Mouse (Mus musculus) T-helper 2 cell (primary cell): ENCODE data around the gene Kat14.

Experiments
- in situ Hi-C: fragments of 300-600 bp; cut with MboI, MseI; formaldehyde crosslinking; loops from one replicate; pipeline ENCODE4 v1.15.1; 2025; ENCODE audit warnings: high pct_unique_total_duplicates

The Kat14 gene

GRCm38 (mm10) chr2:144381293-144381692, 12.5 kb downstream of the Kat14 start:
- in situ Hi-C loops, result no loop called here

- in situ Hi-C loops, result no loop called here
These were observed 13.0 kb downstream of the Kat14 start for GRCm38 (mm10) chr2:144381741-144382140.

DNA sequence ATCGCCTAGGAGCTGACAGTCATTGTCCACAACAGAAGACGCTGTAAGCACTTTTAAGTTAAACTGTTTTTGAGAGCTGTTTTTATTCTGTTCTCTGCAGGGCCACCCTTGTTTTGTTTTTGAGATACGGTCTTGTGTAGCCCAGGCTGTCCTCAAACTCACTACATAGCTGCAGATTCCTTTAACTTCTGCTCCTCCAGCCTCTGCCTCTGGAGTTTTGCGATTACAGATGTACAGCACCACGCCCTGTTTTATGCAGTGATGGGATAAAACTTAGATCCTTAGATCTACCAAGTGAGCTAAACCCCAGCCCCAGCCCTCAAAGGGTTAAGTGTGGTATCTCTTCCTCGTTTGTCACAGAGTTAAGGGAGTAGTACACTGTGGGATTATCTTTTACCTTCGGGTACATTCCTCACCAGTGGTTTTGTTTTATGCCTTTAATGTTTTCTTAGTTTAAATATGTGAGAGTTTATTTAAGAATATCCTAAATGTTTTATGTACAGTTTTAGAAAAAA, 13.9 kb downstream of the Kat14 start:
- in situ Hi-C loops, result no loop called here

- in situ Hi-C loops, result no loop called here
These were observed 17.5 kb downstream of the Kat14 start for GRCm38 (mm10) chr2:144386296-144386695.

GRCm38 (mm10) chr2:144388416-144388815, 19.6 kb downstream of the Kat14 start:
- in situ Hi-C loops, result no loop called here

DNA sequence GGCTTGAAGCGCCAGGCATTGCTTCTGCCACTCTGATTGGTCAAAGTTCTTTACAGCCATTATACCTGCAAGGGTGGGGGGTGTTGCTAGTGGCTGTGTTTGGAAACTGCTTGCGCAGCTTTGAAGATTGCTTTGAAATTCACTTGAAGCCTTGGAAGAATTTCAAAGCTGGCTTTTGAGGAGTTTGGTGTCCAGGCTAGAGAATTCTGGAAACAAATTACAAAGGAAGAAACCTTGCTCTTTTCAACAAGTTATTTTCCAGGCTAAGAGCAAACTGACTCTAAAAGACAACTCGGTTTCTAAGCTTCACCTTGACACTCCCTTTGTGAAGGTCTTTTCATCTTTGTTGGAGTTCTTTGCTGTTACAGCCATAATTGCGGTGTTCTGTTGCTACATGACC, 30.7 kb downstream of the Kat14 start:
- in situ Hi-C loops, result no loop called here

DNA sequence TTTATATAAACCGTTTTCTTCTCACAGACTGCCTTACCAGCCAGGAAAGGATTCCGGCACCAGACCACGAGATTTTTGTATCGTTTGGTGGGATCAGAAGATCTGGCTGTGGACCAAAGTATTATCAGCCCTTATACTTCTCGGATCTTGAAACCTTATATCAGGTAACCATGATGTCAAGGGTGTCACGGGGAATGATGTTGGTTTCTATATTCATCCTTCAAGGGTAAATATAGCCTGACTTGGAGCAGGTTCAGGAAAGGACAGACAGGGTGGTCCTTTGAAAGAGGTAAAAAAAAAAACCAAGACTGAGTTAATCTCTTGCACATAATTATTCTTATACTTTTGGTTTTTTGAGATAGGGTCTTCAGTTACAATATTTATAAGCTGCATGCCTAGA, 31.9 kb downstream of the Kat14 start:
- in situ Hi-C loops, result no loop called here

GRCm38 (mm10) chr2:144409037-144409436, 40.3 kb downstream of the Kat14 start:
- in situ Hi-C loops, result no loop called here

DNA sequence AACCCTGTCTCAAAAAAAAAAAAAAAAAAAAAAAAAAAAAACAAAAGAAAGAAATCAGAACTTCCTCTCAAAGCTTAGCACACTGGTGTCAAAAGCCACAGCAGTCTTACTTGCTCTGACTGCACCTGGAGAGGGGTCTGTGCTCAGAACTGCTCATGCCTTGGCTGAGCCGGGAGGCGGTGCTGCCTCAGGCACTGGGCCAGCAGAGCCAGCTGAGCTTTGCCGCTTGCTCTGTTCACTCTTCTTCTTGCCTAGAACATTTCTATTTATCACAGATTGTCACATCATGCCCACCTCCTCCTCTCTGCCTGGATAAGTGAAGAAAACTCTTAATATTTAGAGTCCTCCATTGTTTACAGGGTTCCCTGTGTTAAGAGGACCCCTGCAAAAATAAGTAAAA, 41.8 kb downstream of the Kat14 start:
- in situ Hi-C loops, result no loop called here

DNA sequence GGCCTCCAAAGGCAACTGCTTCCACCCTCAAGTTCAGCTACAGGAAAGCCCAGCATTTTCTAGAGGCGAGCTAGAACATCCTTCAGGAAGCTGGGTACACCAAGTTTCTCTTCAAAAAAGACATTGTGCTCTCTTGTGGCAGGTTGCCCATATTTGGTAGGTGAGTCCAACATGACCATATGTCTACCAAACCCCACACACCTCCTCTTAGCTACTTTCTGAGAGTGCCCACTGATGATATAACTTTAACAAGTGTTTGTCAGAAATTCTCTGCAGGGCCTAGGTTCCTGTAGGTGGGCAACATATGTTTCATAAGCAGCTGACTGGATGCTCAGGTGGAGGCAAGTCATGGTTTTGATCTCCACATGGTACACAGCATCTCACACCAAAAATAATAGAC, 45.9 kb downstream of the Kat14 start:
- in situ Hi-C loops, result no loop called here

DNA sequence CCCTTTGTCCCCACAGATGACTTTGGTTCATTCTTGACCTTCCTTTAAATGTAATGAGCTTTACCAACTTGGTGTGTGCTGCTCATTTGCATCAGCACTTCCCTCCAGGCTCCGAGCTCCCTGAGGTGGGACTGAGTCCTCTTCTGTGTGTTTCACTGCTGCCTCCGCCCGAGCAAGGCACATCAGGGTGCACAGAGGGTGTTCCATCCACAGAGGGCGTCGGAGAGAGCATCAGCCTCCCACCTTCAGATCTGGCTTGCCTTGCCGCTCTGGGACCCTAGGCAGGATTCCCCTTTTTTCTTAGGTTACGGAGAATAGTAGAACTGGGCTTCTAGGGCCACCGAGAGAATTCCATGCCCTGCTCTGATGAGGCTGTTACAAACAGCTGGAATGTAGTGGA, 48.1 kb downstream of the Kat14 start:
- in situ Hi-C loops, result no loop called here

GRCm38 (mm10) chr2:144418062-144418461, 49.3 kb downstream of the Kat14 start:
- in situ Hi-C loops, result no loop called here

GRCm38 (mm10) chr2:144422094-144422675, 53.4 kb downstream of the Kat14 start:
- in situ Hi-C loops, result no loop called here

- in situ Hi-C loops, result no loop called here
These were observed 57.0 kb downstream of the Kat14 start for GRCm38 (mm10) chr2:144425761-144426160.

DNA sequence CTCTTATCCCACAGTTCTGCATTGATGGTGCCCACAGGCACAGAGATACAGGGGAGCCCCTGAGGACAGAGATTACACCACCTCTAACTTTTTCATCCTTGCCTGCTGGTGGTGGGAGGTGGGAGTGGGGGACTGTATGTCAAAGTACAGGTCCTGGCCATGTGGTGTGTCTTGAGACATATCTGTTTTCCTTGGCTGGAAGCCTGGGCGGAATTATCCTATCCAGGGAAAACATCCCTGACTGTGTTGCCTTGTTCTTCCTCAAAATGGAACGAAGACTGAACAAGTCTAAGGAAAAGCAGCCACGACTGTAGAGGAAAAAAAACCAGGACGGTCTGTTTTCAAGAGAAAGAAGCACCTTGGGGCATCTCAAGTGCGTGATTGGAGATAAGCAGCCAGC, 59.1 kb downstream of the Kat14 start:
- in situ Hi-C loops, result no loop called here

DNA sequence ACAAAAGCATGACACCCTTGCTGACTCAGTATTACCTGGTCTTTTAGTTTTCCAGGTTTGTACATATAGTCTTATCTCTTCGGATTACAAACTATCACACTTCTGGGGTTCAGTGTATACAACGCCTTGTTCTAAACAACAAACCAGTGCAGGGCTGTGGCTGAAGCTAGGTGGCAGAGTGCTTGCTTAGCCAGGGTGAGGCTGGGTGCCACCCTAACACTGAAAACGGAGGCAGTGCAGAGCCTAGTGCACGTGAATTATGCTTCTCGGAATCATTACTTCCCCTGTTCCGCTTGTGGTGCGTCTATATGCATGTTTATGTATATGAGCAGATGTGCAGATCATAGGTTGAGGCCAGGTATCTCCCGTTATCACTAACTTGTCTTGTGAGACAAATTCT, 59.9 kb downstream of the Kat14 start:
- in situ Hi-C loops, result no loop called here

DNA sequence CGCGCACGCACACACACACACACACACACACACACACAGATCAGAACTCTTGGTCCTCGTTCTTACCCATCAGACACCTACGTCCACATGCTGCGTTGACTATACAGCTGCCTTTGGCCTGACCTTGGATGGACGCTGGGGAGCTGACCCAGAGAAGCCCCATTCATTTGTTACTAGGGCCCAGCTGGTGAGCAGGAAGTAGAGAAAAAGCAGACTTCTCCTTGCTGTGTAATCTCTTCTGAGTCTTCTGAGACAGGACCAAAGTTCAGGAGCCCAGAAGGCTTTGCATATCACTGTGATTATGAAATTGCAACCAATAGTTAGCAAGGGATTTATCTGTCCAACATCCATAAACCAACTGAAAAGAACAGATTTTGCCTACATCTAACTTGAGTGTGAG, 60.4 kb downstream of the Kat14 start:
- in situ Hi-C loops, result no loop called here

DNA sequence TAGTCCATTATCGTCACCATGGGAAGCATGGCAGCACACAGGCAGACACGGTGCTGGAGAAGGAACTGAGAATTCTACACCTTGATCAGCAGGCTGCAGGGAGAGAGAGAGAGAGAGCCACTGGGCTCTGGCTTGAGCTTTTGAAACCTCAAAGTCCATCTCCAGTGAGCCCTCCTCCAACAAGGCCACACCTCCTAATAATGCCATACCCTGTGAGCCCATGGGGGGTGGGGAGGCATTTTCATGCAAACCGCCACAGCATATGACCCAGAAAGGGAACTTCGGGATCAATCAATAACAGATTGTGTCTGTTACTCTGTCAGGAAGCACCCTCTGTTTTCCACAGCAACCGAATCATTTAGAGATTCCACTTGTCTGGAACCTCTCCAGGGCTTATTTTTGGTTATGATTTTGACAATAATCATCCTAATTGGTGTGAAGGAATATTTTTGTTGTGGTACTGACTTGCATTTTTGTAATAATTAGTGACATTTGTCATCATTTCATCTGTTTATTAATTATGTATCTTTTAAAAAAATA, 62.6 kb downstream of the Kat14 start:
- in situ Hi-C loops, result loop anchor here (5.0 kb wide), 1 partner anchor 46 kb away; no protein-coding TSS in a partner anchor

- in situ Hi-C loops, result no loop called here
These were observed 66.9 kb downstream of the Kat14 start for GRCm38 (mm10) chr2:144435679-144436078.

DNA sequence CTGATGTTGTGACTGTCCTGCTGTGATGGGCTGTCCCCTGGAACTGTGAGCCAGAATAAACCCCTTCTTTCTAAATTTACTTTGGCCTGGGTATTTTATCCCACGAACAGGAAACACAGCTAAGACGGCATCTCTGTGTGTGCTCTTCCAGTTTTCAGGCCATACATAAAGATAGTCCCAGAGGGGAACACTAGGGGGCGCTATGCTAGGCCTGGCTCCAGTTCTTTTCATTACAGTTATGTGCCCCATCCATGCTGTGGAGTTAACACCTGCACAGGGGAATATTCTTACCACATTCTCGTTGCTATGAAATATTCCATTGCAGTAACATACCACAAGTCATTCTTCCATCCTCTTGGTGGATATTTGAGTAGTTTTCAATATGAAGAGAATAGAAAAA, 69.6 kb downstream of the Kat14 start:
- in situ Hi-C loops, result no loop called here

DNA sequence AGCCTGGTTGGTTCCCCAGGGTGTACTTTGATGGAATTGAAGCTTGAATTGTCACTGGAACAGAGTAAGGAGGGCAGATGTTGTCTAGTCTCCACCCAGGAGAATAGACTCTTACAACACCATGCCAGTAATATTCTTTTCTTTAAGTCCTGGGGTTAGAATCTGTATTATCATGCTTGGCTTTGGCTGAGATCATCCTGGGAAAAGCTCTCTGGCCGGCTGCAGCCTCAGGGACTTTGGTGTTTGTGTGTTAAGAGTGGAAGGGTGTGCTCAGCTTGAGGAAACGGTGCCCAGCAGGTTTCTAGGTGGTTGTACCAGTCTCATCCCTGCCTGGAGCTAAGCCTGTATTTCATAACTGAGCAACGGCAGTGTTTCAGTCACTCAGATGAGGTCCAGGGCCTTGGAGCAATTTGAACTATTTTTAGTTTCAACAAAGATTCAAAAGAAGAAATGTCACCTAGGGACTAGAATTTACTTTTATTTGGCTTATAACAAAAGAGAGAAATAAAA, 70.5 kb downstream of the Kat14 start:
- in situ Hi-C loops, result no loop called here

- in situ Hi-C loops, result no loop called here
These were observed 72.7 kb downstream of the Kat14 start for GRCm38 (mm10) chr2:144441386-144441915.

DNA sequence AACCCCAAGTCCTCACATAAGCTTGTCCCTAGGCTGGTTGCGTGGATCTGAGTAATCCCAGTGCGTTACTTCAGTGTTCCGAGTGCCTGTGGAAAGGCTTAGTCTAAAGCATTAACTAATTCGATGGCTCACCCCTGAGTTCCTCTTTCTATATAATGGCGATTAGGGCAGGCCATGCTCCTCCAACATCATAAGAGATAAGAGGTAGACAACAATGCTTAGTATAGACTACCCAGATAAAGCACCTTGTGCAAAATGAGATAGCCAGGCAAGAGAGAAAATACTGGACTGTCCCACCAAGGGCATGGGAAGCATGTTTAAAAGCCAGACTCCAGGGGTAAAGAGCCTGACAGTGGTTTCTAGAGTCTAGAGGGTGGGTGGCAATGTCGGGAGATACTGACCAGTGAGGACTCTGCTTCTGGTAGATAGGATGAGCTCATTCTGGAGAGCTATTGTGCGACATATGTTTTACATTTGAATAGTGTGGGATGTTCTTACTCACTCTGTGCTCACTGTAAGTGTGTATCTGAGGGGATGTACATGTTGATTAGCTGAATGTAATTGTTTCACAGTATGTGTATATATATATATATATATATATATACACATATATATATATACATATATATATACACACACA, 77.7 kb downstream of the Kat14 start:
- in situ Hi-C loops, result no loop called here
